Mouse (Mus musculus): ENCODE measurements around the gene Zfp281. TPM values are rescaled to one million over a fixed set of nuclear protein-coding genes. Genes with fewer than 3 reads are reported as not detected.

Gene Zfp281
- polyA plus RNA-seq, 1 experiment from 2014 or later, result 40.6 TPM

- 87% methylated on average over 5 of the region's 5 CpGs for WGBS
- no peak overlapping the region for H3K27ac ChIP-seq (ENCODE audit: low read depth, low read length)
- no peaks in the 10 kb centered on the region for H3K9me3 ChIP-seq (ENCODE audit: control insufficient read depth, low read length)
- H3K4me1 ChIP-seq (ENCODE audit: control insufficient read depth, insufficient read depth, low read length), result no peaks in the 10 kb centered on the region
- no peaks in the 10 kb centered on the region for H3K27me3 ChIP-seq (ENCODE audit: control insufficient read depth, insufficient read depth, low read length)
- no peaks in the 10 kb centered on the region for H3K36me3 ChIP-seq (ENCODE audit: control insufficient read depth, insufficient read depth, low read length)
- ATAC-seq (ENCODE audit: insufficient read depth, low FRiP score, low TSS enrichment) (no peak), DNase-seq (ENCODE audit: low spot score) (no peak)
- no peak overlapping the region for H3K4me2 ChIP-seq (ENCODE audit: low read depth)
- no peak overlapping the region for H3K4me3 ChIP-seq (ENCODE audit: low read depth, low read length)
- no peak overlapping the region for H3K9ac ChIP-seq (ENCODE audit: low read length)
These were observed 30.4 kb upstream of the Zfp281 start for GRCm38 (mm10) chr1:136594235-136594850.

GRCm38 (mm10) chr1:136596821-136597220 lies 27.9 kb upstream of the Zfp281 start:
- H3K36me3 ChIP-seq (ENCODE audit: control insufficient read depth, insufficient read depth, low read length), result no peaks in the 10 kb centered on the region
- H3K4me2 ChIP-seq (ENCODE audit: low read depth), result no peak overlapping the region
- H3K4me3 ChIP-seq (ENCODE audit: low read depth, low read length), result no peak overlapping the region
- ATAC-seq (ENCODE audit: insufficient read depth, low FRiP score, low TSS enrichment) (no peak), DNase-seq (ENCODE audit: low spot score) (no peak)
- no peak overlapping the region for H3K27ac ChIP-seq (ENCODE audit: low read depth, low read length)
- 92% methylated on average over 2 of the region's 2 CpGs for WGBS
- H3K9ac ChIP-seq (ENCODE audit: low read length), result no peak overlapping the region
- H3K4me1 ChIP-seq (ENCODE audit: control insufficient read depth, insufficient read depth, low read length), result no peaks in the 10 kb centered on the region
- no peaks in the 10 kb centered on the region for H3K9me3 ChIP-seq (ENCODE audit: control insufficient read depth, low read length)
- H3K27me3 ChIP-seq (ENCODE audit: control insufficient read depth, insufficient read depth, low read length), result no peaks in the 10 kb centered on the region

- DNase-seq (ENCODE audit: low spot score), result no peak
- no peak for ATAC-seq (ENCODE audit: insufficient read depth, low FRiP score, low TSS enrichment)
- Histone ChIP-seq H3K36me3 (ENCODE audit: control insufficient read depth, insufficient read depth, low read length) (no peaks in the 10 kb centered on the region), H3K27ac (ENCODE audit: low read depth, low read length) (no peak overlapping the region), H3K4me2 (ENCODE audit: low read depth) (no peak overlapping the region), H3K27me3 (ENCODE audit: control insufficient read depth, insufficient read depth, low read length) (no peaks in the 10 kb centered on the region), H3K9ac (ENCODE audit: low read length) (no peak overlapping the region), H3K4me3 (ENCODE audit: low read depth, low read length) (no peak overlapping the region), H3K9me3 (ENCODE audit: control insufficient read depth, low read length) (no peaks in the 10 kb centered on the region), H3K4me1 (ENCODE audit: control insufficient read depth, insufficient read depth, low read length) (no peaks in the 10 kb centered on the region)
- WGBS, result 73% methylated on average over 5 of the region's 5 CpGs
These were observed 26.4 kb upstream of the Zfp281 start for GRCm38 (mm10) chr1:136598286-136598685.

GRCm38 (mm10) chr1:136600067-136600466 lies 24.6 kb upstream of the Zfp281 start:
- no peak overlapping the region for H3K4me2 ChIP-seq (ENCODE audit: low read depth)
- no peaks in the 10 kb centered on the region for H3K4me1 ChIP-seq (ENCODE audit: control insufficient read depth, insufficient read depth, low read length)
- no peak overlapping the region for H3K9ac ChIP-seq (ENCODE audit: low read length)
- DNase-seq (ENCODE audit: low spot score) (no peak), ATAC-seq (ENCODE audit: insufficient read depth, low FRiP score, low TSS enrichment) (no peak)
- H3K4me3 ChIP-seq (ENCODE audit: low read depth, low read length), result no peak overlapping the region
- no peaks in the 10 kb centered on the region for H3K9me3 ChIP-seq (ENCODE audit: control insufficient read depth, low read length)
- WGBS, result 85% methylated on average over 3 of the region's 3 CpGs
- no peaks in the 10 kb centered on the region for H3K27me3 ChIP-seq (ENCODE audit: control insufficient read depth, insufficient read depth, low read length)
- no peaks in the 10 kb centered on the region for H3K36me3 ChIP-seq (ENCODE audit: control insufficient read depth, insufficient read depth, low read length)
- no peak overlapping the region for H3K27ac ChIP-seq (ENCODE audit: low read depth, low read length)

- ATAC-seq (ENCODE audit: insufficient read depth, low FRiP score, low TSS enrichment) (no peak), DNase-seq (ENCODE audit: low spot score) (no peak)
- Histone ChIP-seq H3K4me1 (ENCODE audit: control insufficient read depth, insufficient read depth, low read length) (no peaks in the 10 kb centered on the region), H3K27me3 (ENCODE audit: control insufficient read depth, insufficient read depth, low read length) (no peaks in the 10 kb centered on the region), H3K36me3 (ENCODE audit: control insufficient read depth, insufficient read depth, low read length) (no peaks in the 10 kb centered on the region), H3K27ac (ENCODE audit: low read depth, low read length) (no peak overlapping the region), H3K9ac (ENCODE audit: low read length) (no peak overlapping the region), H3K4me2 (ENCODE audit: low read depth) (no peak overlapping the region), H3K9me3 (ENCODE audit: control insufficient read depth, low read length) (no peaks in the 10 kb centered on the region), H3K4me3 (ENCODE audit: low read depth, low read length) (no peak overlapping the region)
- WGBS, result 89% methylated on average over 9 of the region's 9 CpGs
These were observed 23.9 kb upstream of the Zfp281 start for GRCm38 (mm10) chr1:136600647-136601345.

GRCm38 (mm10) chr1:136601346-136601888 lies 23.3 kb upstream of the Zfp281 start:
- no peak overlapping the region for H3K4me2 ChIP-seq (ENCODE audit: low read depth)
- DNase-seq (ENCODE audit: low spot score), result no peak
- ATAC-seq (ENCODE audit: insufficient read depth, low FRiP score, low TSS enrichment), result no peak
- 88% methylated on average over 10 of the region's 10 CpGs for WGBS
- H3K4me1 ChIP-seq (ENCODE audit: control insufficient read depth, insufficient read depth, low read length), result no peaks in the 10 kb centered on the region
- no peaks in the 10 kb centered on the region for H3K9me3 ChIP-seq (ENCODE audit: control insufficient read depth, low read length)
- no peaks in the 10 kb centered on the region for H3K36me3 ChIP-seq (ENCODE audit: control insufficient read depth, insufficient read depth, low read length)
- H3K9ac ChIP-seq (ENCODE audit: low read length), result no peak overlapping the region
- H3K27me3 ChIP-seq (ENCODE audit: control insufficient read depth, insufficient read depth, low read length), result no peaks in the 10 kb centered on the region
- H3K4me3 ChIP-seq (ENCODE audit: low read depth, low read length), result no peak overlapping the region
- no peak overlapping the region for H3K27ac ChIP-seq (ENCODE audit: low read depth, low read length)

- Histone ChIP-seq H3K36me3 (ENCODE audit: control insufficient read depth, insufficient read depth, low read length) (no peaks in the 10 kb centered on the region), H3K9ac (ENCODE audit: low read length) (no peak overlapping the region), H3K27me3 (ENCODE audit: control insufficient read depth, insufficient read depth, low read length) (no peaks in the 10 kb centered on the region), H3K27ac (ENCODE audit: low read depth, low read length) (no peak overlapping the region), H3K4me3 (ENCODE audit: low read depth, low read length) (no peak overlapping the region), H3K4me1 (ENCODE audit: control insufficient read depth, insufficient read depth, low read length) (no peaks in the 10 kb centered on the region), H3K9me3 (ENCODE audit: control insufficient read depth, low read length) (no peaks in the 10 kb centered on the region), H3K4me2 (ENCODE audit: low read depth) (no peak overlapping the region)
- no peak for DNase-seq (ENCODE audit: low spot score)
- 79% methylated on average over 5 of the region's 5 CpGs for WGBS
- no peak for ATAC-seq (ENCODE audit: insufficient read depth, low FRiP score, low TSS enrichment)
These were observed 22.4 kb upstream of the Zfp281 start for GRCm38 (mm10) chr1:136602303-136602702.

GRCm38 (mm10) chr1:136604190-136604589 lies 20.5 kb upstream of the Zfp281 start:
- WGBS, result 84% methylated on average over 4 of the region's 4 CpGs
- DNase-seq (ENCODE audit: low spot score) (no peak), ATAC-seq (ENCODE audit: insufficient read depth, low FRiP score, low TSS enrichment) (no peak)
- Histone ChIP-seq H3K9me3 (ENCODE audit: control insufficient read depth, low read length) (no peaks in the 10 kb centered on the region), H3K4me2 (ENCODE audit: low read depth) (no peak overlapping the region), H3K27me3 (ENCODE audit: control insufficient read depth, insufficient read depth, low read length) (no peaks in the 10 kb centered on the region), H3K4me3 (ENCODE audit: low read depth, low read length) (no peak overlapping the region), H3K4me1 (ENCODE audit: control insufficient read depth, insufficient read depth, low read length) (no peaks in the 10 kb centered on the region), H3K36me3 (ENCODE audit: control insufficient read depth, insufficient read depth, low read length) (no peaks in the 10 kb centered on the region), H3K27ac (ENCODE audit: low read depth, low read length) (no peak overlapping the region), H3K9ac (ENCODE audit: low read length) (no peak overlapping the region)

- no peaks in the 10 kb centered on the region for H3K9me3 ChIP-seq (ENCODE audit: control insufficient read depth, low read length)
- H3K4me2 ChIP-seq (ENCODE audit: low read depth), result no peak overlapping the region
- DNase-seq (ENCODE audit: low spot score) (no peak), ATAC-seq (ENCODE audit: insufficient read depth, low FRiP score, low TSS enrichment) (no peak)
- no peak overlapping the region for H3K4me3 ChIP-seq (ENCODE audit: low read depth, low read length)
- H3K27ac ChIP-seq (ENCODE audit: low read depth, low read length), result no peak overlapping the region
- H3K27me3 ChIP-seq (ENCODE audit: control insufficient read depth, insufficient read depth, low read length), result no peaks in the 10 kb centered on the region
- H3K9ac ChIP-seq (ENCODE audit: low read length), result no peak overlapping the region
- H3K36me3 ChIP-seq (ENCODE audit: control insufficient read depth, insufficient read depth, low read length), result no peaks in the 10 kb centered on the region
- no peaks in the 10 kb centered on the region for H3K4me1 ChIP-seq (ENCODE audit: control insufficient read depth, insufficient read depth, low read length)
- 84% methylated on average over 9 of the region's 9 CpGs for WGBS
These were observed 18.9 kb upstream of the Zfp281 start for GRCm38 (mm10) chr1:136605790-136606189.
